Mouse (Mus musculus): ENCODE data around the gene Abcd2.

- TF ChIP-seq CTCF (conservative IDR thresholded peaks at IDR 0.05; ENCODE audit: low read length) (no peak), POU5F1 (IDR thresholded peaks at IDR 0.05; ENCODE audit: borderline replicate concordance, low read length) (no peak)
Measured at GRCm38 (mm10) chr15:91167850-91168562, 23.6 kb downstream of the Abcd2 start.
